Mouse (Mus musculus): ENCODE measurements around the gene Trappc12.

- TF ChIP-seq POLR2A (IDR thresholded peaks at IDR 0.05; ENCODE audit: insufficient read length, low read depth) = no peak
- no peak for TF ChIP-seq MAX (IDR thresholded peaks at IDR 0.05; ENCODE audit: low read depth)
These were observed 50.6 kb downstream of the Trappc12 start for GRCm38 (mm10) chr12:28699656-28700055.
